In genomic region chr5:126944861-126945260, GRCm38 (mm10) we compare ENCODE assay signal across 11 mouse cellular contexts.
A peak's percentile ranks its signal among the peaks of the same experiment; 100 is the strongest.
DNase-seq lines count a peak whose midpoint lies in the region; TF ChIP-seq lines count a peak whose summit lies in the region.
"Had no signal": no experiment of that assay in that cellular context is flagged by ENCODE, and none has a peak within 500 bp of the region (broad histone marks: within the 10 kb centered on the region; RNA-seq: fewer than 3 reads in every experiment).

No protein-coding gene starts in this region.

- H3K4me3 ChIP-seq in layer of hippocampus, adult 2 months, result no peak overlapping the region
- H3K4me3 ChIP-seq: midbrain, embryonic 13.5 days had no signal

- DNase-seq in cerebellum, postnatal 36 days, result peak; percentile 31 to 40
- DNase-seq in cerebellum, adult 9-11 months, result no peak
- DNase-seq in left cerebral cortex, postnatal 4 days, result peak; percentile 72
- no peak for DNase-seq in left cerebral cortex, postnatal 36 days (ENCODE audit: low spot score in 2 of 2)
- DNase-seq in brain, adult 2 months (ENCODE audit: low read depth, low spot score), result peak; percentile 25
- peak; percentile 37 to 43 for DNase-seq in layer of hippocampus, adult 2 months (ENCODE audit: low spot score in 2 of 2)
- DNase-seq in urinary bladder, postnatal 36 days (ENCODE audit: low spot score in 2 of 2), result no peak
- DNase-seq: adrenal gland, postnatal 10 days; kidney, adult 8-10 months; kidney, postnatal 36 days had no signal

- peak overlapping the region; percentile 20; the same call in 1 of the 2 replicates for H3K27ac ChIP-seq in layer of hippocampus, adult 2 months
- H3K27ac ChIP-seq: midbrain, embryonic 13.5 days had no signal

- intact Hi-C loops in left cerebral cortex, postnatal 4 days (cut with DNase I), result no loop called here
- intact Hi-C loops in left cerebral cortex, postnatal 36 days (cut with DNase I), result no loop called here

- no peak for TF ChIP-seq CTCF in layer of hippocampus, adult 2 months (conservative IDR thresholded peaks at IDR 0.05)

Comparison
In these comparisons a context has a peak if more than half of its experiments do, and no peak if none do; other contexts are left out.
1. DNase-seq: peak in cerebellum, postnatal 36 days (2 of 2), left cerebral cortex, postnatal 4 days (single experiment), brain, adult 2 months (single experiment) and layer of hippocampus, adult 2 months (2 of 2); none in cerebellum, adult 9-11 months (single experiment), left cerebral cortex, postnatal 36 days (0 of 2) and urinary bladder, postnatal 36 days (0 of 2).